Mouse (Mus musculus): ENCODE data around the gene Olfr804.

Olfr804 gene

GRCm38 (mm10) chr10:129702910-129703309, at the start of gene Olfr804:
Gene Olfr804 (plus strand): TSS chr10:129703210.
- no peak for DNase-seq (ENCODE audit: low spot score in 2 of 2)

DNA sequence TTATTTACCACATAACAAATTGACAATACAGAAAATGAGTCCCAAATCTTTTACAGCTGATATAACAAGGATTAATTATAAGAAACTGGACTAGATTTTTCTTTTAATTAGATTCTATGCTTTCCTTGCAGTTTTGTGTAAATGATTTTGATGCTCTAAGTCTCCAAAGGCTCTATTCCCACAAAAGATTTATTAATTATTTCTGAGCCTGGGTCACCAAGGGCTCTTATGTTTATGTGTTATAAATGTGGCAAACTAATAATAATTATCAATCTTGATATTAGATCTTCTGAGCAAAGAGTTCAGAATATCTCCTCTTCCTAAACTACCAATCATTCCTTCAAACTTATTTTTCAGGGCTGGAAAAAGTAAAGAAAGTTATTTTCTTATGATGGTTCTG, 45.6 kb upstream of the Olfr804 start, which contains the start of gene Olfr800:
Olfr800 (plus strand) TSS at position 301 of the 400 bp plus-strand sequence.
- DNase-seq (ENCODE audit: low spot score in 2 of 2), result no peak

- no peak for DNase-seq (ENCODE audit: low spot score in 2 of 2)
These were observed 29.2 kb upstream of the Olfr804 start, which contains the start of gene Olfr801 for GRCm38 (mm10) chr10:129673765-129674164. Gene Olfr801 (minus strand): TSS chr10:129673865.

DNA sequence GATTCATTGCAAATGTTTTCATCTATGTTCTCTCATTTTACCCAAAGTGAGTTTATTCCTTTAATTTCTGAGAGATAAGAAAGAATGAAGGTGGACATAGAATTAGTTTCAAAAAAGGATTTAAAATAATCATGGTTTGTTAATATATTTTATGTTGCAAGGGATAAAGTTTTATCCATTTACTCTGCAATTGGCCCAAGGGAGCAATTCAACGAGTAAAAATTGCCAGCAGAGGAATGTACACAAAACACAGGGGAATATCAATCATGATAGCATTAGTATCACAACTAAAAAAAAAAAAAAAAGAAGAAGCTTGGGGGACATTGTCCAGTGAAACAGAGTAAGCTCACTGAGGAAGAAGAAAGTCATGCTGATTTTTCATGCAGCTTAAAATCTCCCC, 14.9 kb upstream of the Olfr804 start, which contains the start of gene Olfr802:
Olfr802 (minus strand) TSS at position 101 of the 400 bp plus-strand sequence.
- no peak for DNase-seq (ENCODE audit: low spot score in 2 of 2)

DNA sequence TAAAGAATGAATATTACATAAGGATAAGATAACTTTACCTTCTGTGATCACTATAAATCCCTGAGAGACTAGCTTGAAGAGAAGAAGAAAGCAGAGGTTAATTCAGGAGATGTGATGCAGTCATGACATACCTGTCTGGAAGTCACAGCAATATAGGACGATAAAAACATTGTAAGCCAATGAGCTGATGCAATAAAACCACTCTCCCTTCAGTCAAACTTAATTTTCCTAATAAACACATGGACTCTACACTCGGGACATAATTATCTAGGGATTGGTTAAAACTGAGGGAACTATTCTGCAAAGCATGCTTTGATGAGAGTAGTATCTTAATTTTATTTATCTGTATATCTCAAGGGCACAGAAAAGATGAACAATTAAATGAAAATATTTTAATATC, 8.8 kb upstream of the Olfr804 start, which contains the start of gene Olfr803:
Olfr803 (minus strand) TSS at position 101 of the 400 bp plus-strand sequence.
- DNase-seq (ENCODE audit: low spot score in 2 of 2), result no peak

DNA sequence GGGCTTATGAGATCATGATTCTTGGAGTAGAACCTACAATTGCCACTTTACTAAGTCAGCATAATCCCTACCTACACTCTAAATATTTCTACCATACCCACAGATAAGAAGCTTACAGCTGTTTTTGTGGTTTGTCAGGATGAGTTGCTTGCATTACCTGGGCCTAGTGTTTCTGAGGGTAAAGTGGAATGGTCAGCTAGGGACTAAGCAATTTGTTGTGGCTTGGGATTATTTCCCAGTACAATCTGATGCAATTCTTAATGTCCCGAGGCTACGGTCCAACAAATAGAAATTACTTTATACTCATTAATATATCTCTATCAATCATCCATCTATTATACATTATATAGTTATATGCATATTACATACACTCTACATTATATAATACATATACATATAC, 26.3 kb downstream of the Olfr804 start, which contains the start of gene Olfr805:
Olfr805 (minus strand) TSS at position 101 of the 400 bp plus-strand sequence.
- no peak for DNase-seq (ENCODE audit: low spot score in 2 of 2)

DNA sequence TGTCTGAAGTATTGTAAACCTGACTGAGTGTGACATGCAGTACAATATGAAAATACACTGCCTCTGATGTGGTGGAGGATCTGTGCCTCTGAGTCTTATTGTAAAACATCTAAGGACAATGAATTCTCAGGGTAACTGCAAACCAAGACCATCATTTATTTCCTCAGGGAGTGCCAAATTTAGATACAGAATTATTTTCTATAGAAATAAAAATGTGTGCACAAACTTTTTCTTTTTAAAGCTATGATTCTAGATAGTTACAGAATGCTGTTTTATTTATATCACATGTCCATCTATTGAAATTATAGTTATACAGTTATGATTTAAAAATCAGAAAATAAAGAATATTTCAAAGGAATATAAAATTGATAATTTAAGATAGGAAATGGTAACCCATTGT, 38.8 kb downstream of the Olfr804 start, which contains the start of gene Olfr806:
Olfr806 (minus strand) TSS at position 101 of the 400 bp plus-strand sequence.
- DNase-seq (ENCODE audit: low spot score in 2 of 2), result no peak

DNA sequence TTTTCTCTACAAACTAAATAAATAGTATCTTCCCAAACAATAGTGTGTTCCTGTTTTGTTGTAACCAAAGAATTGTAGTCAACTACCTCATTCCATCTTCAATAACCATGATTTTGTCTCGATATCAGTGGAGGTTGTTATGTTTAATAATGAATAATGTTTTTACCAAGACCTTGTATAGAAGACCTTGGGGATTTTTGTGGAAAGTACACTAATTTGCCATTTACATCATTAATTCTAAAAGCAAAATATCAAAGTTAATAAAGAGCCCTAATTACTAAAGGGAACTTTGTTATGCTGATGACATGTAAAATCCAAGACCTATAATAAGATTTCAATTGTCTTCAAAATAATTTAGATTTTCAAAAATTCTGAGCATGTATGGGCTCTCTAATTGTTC, 54.7 kb downstream of the Olfr804 start, which contains the start of gene Olfr807:
Olfr807 (minus strand) TSS at position 101 of the 400 bp plus-strand sequence.
- no peak for DNase-seq (ENCODE audit: low spot score in 2 of 2)

Data from urinary bladder, postnatal 36 days (tissue).